Mouse (Mus musculus): ENCODE results near the gene Ctf1.

- TF ChIP-seq POLR2A (IDR thresholded peaks at IDR 0.05; ENCODE audit: insufficient read depth, low read length) (no peak), EP300 (IDR thresholded peaks at IDR 0.05; ENCODE audit: insufficient read depth, low read depth, low read length) (no peak), CTCF (IDR thresholded peaks at IDR 0.05; ENCODE audit: low read depth, low read length) (peak; percentile 50)
Measured at GRCm38 (mm10) chr7:127744366-127745045, 32.0 kb downstream of the Ctf1 start, which contains the start of gene Fbxl19.

All from ES-Bruce4 (cell line).